Mouse (Mus musculus): ENCODE results near the gene Rilpl1.

- TF ChIP-seq CTCF (IDR thresholded peaks at IDR 0.05; ENCODE audit: control insufficient read depth, insufficient read depth, insufficient replicate concordance, low read depth, low read length) (no peak), POLR2A (IDR thresholded peaks at IDR 0.05; ENCODE audit: control insufficient read depth, low read depth, low read length) (no peak)
Observed at GRCm38 (mm10) chr5:124453339-124454081, 77.7 kb downstream of the Rilpl1 start.

Data from testis, adult 2 months (tissue).